Mouse (Mus musculus) erythroblast, adult 5-6 weeks (primary cell): ENCODE results near the gene Ror2. TPM values are rescaled to one million over a fixed set of nuclear protein-coding genes. Genes with fewer than 3 reads are reported as not detected.

Experiments
- ATAC-seq: replicated peaks from 2 replicates; pipeline ENCODE4 v1.8.0; 2016; ENCODE audit warnings: moderate number of reproducible peaks, mild to moderate bottlenecking, moderate TSS enrichment, inconsistent platforms; ENCODE audit not compliant: poor library complexity, low FRiP score, severe bottlenecking
- total RNA-seq, 2 experiments: library from RNA; stranded (forward) in 1 of 2; stranded (reverse) in 1 of 2; fragments of 150-400 nt in 1 of 2; fragments of 200-764, 138-1000 nt in 1 of 2; gene quantifications; 2 replicates each; pipeline versions ENCODE4 v1.2.3 to v1.2.4; 2015 to 2017; ENCODE audit warnings: low replicate concordance in 2 of 2

Gene Ror2
- total RNA-seq, 2 experiments from 2014 or later, result not detected

DNA sequence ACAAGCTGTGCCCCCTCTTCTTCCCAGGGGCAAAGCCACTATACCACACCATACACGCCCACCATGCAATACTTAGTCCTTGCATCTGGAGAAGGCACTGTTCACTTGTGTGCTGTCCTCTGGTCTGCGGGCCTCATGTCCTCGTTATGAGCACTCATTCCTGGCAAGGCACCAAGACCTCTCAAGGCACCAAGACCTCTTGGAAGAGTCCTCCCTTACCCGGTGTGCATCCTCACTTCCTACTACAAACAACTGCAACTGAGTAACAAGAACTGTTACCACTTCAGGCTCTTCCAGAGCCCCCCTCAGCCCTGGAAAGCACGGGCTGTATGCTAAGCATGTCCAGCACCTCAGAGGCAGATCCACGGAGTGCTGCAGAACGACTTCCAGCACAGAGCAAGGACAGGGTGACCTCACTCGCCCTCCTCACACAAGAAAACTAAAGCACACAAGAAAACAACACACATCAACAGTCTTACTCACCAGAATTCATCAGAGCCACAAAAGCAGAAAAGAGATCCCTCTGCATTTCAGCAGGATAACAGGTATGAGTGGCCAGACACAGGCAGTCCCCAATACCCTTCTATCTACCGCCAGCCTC lies 127.4 kb downstream of the Ror2 start:
- no peak for ATAC-seq

DNA sequence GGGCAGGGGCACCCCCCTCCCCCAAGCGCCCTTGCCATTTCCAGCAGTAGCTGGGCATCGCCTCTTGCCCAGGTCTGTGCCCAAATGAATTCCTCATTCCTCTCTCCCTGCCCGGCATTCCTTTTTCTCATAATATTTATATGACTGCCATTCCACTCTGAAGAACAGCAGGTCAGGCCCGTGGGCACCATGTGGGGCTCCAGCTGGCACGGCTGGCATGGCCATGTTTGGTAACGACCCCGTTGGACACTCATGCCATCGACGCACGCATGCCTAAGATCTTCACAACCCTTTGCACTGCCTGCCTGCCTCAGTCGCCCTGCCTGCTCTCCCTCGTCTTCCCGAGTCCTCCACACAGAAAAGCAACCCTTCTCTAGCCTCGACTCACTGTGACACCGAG lies 129.0 kb downstream of the Ror2 start:
- ATAC-seq, result no peak

DNA sequence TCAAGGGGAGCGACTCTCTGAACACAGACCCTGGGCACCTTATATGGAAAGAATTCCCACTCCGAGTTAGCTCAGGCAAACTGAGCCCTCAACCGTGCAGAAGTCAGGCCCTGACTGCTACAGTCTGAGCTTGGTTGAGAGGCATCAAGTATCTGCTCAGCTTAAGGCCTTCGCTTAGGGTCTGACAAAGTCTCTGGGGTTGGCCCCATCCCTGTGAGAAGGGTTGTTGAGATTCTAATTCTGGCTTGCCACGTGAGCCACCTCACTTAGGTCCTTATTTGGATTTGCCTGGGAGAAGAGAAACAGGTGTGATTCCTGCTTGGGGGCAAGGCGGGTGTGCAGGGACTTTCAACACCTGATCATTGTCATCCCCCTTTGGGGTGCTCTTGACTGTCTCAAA lies 129.6 kb downstream of the Ror2 start:
- ATAC-seq, result no peak

DNA sequence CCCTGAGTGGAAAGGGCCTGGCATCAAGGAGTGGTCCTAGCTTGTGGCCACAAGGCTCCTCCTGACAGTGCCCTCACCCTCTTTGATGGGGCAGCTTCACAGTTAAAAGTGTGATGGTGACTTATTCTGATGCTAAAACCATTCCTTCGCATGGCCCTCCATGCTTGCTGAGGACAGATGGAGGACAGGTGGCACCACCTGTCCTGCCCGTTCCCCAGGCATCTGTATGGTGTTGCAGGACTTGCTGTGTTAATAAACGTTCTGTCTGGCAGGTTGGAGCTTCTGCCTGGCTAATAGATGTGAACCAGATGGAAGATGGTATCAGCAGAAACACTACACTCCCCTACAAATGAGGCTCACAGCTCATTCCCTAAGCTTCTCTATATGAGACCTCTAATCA lies 140.4 kb downstream of the Ror2 start:
- no peak for ATAC-seq

DNA sequence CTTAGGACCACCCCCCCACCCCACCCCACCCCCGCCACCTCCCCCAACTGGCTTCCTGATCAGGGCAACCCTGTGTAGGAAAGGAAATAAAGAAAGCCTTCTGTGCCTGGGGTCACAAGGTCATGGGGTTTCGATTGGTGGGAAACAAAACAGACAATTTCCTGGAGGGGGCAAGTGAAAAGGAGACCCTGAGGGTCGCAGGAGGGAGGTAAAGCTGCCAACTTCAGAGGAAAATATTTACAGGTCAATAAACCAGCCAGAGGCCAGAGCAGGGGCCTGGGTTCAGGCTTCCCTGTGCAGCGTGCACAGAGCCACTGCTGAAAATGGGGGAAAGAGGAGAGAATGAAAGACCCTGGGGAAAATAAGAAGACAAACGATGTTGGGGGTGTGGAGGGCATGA lies 142.8 kb downstream of the Ror2 start:
- no peak for ATAC-seq

DNA sequence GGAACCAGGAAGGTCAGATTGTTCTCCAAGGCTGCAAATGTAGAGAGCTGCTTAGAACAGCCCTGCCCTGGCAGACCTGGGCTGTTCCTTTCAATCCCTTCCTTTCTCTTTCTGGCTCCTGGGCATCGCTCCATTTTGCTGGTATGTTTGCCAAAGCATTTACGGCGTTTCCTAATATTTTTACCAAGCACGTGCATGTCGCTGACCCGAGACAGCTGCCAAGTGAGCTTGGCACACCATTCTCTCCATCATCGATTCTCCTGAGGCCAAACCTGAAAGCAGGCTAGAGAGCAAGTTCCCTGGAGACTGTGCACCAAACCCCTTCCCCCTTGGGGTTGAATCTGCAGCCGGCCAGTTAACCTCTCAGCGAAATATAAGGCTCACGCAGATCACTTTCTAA lies 143.7 kb downstream of the Ror2 start:
- ATAC-seq, result no peak

DNA sequence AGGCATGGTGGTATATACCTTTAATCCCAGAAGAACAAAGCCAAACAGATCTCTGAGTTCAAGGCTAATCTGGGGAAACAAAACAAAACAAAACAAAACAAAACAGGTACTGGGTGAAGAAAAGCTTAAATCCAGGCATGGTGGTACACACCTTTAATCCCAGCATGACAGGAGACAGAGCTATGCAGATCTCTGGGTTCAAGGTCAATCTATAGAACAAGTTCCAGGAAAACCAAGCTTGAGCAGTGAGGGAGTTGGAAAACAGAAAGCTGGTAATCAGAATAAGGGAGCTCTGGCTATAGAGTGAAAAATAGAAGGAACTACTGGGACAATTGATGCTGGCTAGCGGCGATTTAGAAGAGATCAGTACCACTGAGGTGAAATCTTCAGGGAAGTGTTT lies 145.6 kb downstream of the Ror2 start:
- ATAC-seq, result no peak

DNA sequence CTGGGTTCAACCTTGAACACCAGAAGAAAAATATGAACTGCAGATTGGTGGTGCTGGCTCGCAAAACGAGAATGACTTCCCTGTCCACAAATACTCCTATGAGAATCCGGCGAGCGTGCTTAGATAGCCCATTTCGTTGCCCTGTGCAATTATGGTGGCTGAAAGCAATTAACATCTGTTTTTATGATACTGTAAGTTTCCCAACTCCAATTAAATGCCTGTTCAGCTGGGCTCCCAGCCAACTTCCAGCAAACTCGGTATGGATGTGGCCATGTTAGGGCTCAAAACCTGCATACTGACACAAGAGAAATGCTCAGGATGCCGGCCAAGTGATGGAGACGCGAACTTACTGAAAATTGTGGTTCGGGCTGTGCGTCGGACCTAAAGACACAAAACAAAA lies 155.4 kb downstream of the Ror2 start:
- ATAC-seq, result no peak

DNA sequence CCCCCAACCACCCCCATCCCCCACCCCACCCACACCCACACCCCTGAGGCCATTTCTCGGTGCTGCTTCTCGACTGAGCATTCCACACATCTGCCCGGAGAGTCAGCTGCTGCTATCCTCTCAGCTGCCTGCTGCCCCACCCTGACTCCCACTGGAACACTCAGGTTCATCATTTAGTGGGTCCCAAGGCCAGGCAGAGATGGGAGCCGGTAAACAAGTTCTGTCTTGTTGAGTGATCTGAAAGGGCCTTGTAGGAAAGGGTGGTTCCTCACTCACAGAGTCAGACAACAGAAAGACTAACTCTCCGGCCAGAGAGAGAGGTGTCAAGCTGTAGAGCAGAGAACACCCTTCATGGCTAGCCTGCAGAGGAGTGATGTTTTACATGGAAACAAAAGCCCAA lies 155.9 kb downstream of the Ror2 start:
- ATAC-seq, result no peak

DNA sequence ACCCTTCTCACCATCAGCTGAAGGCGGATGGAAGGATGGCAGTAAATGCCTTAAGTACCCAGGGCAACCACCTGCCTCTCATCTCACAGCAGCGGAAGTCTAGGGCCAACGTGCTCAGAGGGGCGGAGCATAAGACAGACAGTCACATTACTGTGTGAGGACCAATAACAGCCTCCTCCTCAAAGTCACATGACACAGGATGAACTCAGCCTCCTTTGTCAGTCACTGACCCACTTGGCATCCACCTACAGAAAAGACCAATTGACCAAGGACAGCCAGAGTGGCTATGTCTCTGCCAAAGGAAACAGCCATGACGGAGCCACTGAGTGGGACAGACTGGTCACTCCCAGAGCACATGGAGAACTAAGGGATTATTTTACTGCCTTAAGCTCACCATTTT lies 160.3 kb downstream of the Ror2 start:
- ATAC-seq, result no peak

DNA sequence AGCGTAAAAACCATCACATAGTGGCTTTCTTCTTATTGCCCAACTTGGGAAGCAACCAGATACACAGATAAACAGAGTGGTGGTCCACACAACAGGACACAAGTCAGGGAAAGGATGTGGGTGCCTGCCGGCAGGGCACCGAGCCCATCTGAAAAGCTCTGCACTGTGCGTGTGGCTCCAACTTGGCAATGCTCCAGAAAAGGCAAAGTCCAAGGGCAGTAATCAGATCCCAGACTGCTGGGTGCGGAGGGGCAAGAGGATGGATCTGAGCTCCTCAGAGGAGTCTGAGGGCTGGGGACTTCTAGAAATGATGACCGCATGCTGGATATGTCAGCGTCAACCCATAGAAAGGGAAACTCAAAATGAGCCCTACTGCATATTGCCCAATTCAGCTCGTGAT lies 163.8 kb downstream of the Ror2 start:
- no peak for ATAC-seq

DNA sequence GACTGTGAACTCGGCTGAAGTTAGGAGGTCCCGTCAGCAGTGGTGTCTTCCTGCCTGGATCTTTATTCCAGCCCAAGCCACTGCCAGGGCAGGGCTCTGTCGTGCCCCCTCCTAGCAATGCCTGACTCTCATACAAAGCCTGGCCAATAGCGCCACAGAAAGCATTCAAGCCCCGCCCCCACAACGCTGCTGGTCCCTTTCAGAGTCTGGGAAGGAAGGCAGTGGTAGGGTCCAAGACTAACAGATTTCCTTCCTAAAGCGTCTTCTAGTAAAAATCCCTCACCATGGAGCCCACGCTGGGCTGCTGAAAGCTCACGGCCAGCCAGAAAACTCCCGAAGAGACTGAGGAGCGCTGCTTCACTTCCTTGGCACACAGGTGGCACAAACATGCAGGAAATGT lies 165.0 kb downstream of the Ror2 start:
- ATAC-seq, result no peak

DNA sequence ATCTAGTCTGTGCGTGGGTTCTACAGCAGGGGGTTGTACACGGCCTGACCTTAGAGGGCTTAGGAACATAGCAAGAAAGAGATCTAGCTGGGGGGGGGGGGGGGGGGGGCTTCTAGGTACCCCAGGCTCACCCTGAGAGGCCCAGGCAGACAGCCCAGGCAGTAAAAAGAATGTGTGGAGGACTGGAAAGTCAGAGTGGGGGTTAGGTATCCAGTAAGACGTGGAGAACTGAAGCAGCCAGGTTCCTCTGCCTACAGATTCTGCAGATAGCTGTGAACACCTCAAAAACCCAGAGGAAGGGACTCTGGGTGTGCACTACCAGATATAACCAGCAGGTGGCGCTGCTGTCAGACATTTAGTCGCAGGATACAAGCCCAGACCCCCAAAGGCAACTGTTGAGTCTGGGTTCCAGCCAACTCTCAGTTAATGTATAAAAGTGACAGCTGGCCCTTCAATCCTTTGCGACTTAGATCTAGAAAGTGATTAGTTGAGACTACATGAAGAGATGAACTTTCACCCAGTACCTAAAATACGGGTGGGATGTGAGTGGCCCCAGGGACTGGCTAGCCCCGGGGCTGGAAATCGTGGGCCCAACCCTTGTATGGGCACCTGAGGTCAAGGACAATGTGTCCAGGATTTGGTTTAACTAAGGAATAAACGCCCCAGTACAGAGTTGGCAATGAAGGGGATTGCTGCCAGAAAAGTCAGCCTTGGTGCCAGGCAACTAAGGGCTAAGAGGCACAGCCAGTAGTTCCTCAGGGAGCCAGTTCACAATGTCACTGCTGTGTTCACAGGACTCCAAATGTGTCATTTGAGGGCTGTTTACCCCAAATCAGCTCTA lies 166.1 kb downstream of the Ror2 start:
- no peak for ATAC-seq

DNA sequence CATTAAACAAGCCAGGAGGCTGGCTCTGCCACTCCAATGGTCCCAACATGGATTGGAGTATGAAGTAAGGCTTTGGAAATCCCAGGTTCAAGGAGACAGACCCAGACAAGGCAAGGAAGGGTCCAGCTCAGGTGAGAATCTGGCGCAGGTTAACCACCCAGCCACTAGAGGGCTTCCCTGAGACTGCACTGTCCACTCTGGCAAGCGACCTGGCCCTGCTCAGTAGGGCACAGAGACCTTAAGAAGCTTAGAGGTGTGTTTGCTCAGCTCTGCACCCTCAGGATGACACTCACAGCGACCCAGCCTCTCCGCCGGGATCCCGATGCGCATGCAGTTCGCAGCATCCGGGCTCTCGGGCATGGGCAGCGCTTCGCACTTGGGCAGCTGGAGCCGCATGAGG lies 167.5 kb downstream of the Ror2 start:
- ATAC-seq, result no peak

DNA sequence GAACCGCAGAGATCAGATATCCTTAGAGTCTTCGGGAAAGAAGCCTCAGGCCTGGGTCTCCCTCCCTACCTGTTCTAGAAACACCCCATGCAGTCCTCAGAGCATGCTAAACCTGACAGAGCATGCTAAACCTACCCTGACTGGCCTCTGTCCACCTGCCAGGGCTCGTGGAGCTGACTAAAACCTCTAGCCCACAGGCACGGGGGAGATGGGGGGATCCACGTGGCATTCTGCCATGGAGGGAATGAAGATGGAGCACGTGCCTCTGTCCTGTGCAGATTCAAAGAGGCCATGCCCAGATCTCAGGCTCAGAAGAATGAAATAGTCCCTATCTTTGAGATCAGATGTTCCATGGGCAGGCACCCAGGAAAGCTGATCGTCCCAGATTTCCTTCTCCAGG lies 168.0 kb downstream of the Ror2 start:
- ATAC-seq, result no peak

DNA sequence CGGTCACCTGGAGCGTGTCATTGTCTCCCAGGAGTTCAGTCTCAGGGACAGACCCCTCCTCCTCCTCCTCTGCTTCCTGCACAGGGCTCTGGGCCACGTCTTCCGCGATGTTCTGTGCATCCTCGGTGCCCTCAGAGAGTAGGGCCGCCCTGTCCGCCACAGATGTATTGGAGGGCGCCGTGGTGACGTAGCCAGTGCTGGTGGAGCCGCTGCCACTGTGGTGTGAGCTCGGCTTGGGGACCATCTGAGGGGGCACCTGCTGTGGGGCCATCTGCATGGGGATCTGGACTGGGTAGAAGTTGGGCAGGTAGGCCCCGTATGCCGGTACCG lies 175.7 kb downstream of the Ror2 start:
- no peak for ATAC-seq

DNA sequence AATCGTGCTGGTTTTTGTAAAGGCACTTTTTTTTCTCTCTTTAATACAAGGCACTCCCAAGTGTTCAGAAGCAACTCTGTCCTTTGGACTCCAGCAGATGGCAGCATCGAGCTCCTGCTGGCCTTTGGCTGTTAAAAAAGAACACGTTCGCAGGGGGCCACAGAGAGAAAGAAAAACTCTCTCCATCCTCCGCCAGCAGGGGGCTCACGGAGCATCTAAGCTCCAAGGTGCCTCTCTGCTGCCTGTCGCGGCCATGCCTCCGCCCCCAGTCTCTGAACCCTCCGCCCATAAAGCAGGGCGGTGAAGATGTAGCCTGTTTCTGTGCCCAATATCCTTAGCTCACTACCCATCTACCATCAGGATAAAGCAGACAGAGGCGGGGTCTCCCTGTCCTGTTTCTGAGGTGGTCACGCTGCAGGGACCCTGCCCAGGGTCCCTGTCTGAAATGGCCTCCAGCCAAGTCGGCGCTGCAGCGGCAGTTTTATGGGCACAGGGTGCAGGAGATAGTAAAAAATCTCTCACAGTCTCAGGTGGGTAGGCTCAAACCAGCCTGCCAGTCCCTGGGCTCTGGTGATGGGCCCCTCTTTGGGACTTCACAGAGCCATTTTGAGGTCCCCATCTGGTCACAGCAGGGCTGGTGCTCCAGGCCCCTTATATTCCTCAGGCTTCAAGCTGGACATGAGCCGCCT lies 176.2 kb downstream of the Ror2 start:
- ATAC-seq, result no peak

DNA sequence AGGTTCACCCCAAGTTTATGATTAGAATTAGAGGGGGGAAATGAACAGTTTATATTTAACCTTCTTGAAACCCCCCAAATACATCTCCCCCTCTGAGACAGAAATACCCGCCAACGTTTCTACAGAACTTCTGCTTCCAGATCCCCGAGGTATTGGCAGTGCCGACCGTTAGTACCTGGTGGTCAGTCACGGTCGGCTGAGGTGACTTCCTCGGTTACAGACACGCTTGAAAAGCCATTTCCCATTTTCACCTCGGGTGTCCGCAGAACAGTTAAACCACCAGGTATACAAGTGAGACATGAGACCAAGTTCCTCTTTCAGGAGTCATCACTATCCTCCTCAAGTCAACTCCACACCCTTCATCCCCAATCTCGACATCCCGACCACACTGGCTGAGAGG lies 179.2 kb downstream of the Ror2 start:
- ATAC-seq, result no peak

DNA sequence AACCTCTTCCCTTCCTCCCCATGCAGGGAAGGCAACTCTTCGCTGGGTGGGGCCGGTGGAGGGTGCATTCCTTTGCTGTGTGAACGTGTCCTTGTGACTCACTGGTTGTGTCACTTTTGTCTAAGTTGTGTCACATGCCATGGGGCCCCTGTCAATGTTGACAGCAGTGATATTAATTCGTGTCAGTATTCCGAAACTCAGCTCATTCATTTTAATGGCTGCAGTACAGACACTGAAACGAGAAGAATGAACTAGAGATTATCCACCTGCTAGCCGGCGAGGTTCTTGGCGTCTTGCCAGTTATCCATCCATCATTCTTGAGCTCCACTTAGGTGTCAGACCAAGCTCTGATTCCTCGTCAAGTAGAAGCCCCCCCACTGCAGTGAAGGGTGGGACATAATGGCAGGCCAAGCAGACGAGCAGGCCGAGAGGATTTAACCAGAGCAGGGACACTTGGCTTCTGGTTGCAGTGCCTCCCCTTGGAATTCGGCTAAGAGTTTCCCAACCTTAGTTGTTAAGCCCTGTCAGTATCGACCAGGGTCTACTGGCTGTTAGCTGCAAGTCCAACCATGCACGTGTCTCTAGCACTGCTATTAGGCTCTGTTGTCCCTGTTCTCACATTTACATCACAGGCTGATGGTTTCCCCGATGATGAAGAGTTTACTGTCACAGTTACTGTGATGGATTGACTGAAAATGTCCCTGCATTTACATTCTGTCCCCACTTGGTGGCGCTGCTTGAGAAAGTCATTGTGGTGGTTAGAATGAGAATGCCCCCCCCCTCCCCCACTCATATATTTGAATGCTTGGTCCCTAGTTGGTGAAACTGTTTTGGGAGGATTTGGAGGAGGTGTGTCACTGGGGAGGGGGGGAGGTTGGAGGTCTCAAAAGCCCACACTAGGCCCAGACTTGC lies 185.9 kb downstream of the Ror2 start:
- no peak for ATAC-seq

DNA sequence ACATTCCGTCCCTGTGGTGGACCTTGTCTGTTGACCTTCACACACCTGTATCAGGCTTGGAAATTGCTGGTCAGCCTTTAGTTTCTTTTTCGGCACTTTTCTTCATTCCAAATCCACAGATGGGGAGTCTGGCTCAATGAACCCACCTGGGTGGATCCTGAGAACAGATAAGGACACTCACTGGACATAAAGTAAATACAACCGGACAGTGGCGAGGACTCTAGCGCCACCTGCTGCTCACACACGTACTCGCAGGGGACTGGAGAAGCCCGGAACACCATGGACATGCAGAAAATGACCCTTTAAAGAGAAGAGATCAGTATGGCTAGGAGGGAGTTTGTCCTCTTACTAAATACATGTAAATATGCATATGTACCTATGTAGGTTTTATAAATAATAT lies 189.3 kb downstream of the Ror2 start:
- no peak for ATAC-seq
